Mouse (Mus musculus) c-Kit-negative CD71-positive TER-119-positive erythroid progenitor cells, embryonic 14.5 days (primary cell): ENCODE results near the gene Padi6.

Experiments
- DNase-seq: peaks from one replicate; pipeline ENCODE4 v3.0.0-alpha.2; 2013; ENCODE audit warnings: low read depth, low spot score

Padi6 gene

GRCm38 (mm10) chr4:140742543-140742942, at the start of gene Padi6:
Gene Padi6 (minus strand): TSS chr4:140742643.
- no peak for DNase-seq

DNA sequence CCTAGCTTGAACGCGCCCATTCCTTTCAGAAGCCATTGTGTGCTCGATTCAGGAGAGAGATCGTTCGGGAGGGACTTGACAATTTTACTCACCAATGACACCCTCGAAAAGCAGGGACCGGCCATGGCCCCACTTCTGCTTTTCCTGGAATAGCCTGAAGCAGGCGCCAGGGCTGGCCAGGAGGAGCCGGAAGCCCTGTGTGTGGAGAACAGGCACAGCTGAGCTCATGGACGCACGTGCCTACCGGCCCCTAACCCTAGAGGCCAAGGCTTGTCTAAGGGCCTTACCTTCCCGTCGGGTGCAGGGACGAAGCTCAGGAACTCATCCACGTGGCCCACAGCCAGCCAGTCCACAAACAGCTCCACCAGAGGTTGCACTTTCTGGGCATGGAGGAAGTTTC, 48.6 kb upstream of the Padi6 start:
- DNase-seq = no peak

GRCm38 (mm10) chr4:140789983-140790382, 47.5 kb upstream of the Padi6 start:
- no peak for DNase-seq

- peak; percentile 59 for DNase-seq
Measured at GRCm38 (mm10) chr4:140788983-140789382, 46.5 kb upstream of the Padi6 start.

DNA sequence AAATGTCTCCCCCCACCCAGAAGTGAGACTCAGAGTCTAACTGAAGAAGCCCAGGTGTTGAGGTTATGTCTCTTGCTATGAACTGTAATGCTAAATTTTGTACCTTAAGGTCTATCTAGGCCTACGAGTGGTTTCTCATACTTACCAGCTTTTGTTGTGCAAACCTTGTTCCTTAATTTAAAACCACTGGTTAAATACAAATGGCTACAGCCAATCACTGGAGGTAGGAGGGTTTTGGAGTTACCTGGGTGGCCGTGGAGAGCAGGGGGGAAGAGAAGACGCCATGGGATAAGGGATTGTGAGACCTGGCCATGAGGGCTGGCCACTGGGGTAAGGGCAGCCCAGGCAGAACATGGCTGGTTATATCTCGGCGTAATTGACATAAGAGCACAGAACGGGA, 45.8 kb upstream of the Padi6 start:
- DNase-seq = no peak

DNA sequence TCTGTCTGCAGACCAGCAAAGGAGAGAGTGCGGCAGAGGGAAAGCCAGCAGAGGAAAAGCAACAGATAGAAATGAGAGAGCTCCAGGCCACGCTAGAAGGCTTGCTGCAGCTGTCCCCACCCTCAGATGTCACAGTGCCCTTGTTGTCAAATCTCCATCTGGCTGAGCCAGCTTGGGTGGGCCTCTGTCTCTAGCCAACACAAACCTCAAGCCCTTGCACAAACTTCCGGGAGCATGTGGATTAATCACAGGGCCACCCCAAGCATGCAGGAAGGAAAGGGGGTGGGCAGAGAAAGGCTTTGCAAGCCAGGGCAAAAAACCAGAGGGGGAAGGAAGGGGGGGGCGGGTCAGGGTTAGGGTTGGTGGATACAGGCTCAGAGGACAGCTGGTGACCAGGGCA, 45.0 kb upstream of the Padi6 start:
- DNase-seq = no peak

DNA sequence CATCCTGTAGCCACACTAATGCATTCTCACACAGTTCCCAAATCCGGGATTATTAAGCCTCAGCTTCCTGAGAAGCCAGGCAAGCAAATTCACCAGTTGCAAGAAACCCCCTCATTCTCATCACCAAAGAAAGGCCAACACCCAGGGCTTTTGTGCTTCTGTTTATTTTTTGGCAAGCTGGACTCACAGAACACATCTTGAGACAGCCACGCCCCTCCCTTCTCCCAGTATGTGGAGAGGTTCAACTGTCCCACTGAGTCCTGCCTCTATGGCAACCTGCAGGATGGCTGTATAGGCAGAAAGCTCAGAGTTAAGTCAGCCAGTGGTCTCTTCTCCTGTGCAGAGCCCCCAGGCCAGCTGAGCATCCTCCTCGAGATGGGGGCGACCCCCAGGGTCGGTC, 42.8 kb upstream of the Padi6 start:
- DNase-seq = no peak

- DNase-seq = no peak
Measured at GRCm38 (mm10) chr4:140784292-140784945, 42.0 kb upstream of the Padi6 start.

DNA sequence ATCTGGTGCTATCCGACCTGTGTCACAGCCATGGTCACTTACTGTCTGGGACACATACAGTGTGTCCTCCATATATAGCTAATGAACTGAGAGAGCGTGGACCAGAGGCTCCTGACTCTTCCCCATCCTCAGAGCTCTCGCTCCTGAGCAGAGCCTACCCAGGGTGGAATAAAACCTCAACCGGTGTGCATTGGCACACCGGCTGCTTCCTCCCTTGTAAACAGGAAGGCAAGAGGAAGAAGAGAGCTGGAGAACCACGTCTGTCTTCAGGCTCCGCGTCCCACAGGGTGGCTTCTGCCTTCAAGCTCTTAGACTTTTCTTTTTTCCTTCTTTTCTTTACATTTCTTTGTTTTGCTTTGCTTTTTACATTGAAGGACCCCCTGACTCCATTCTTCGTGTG, 40.4 kb upstream of the Padi6 start:
- no peak for DNase-seq

GRCm38 (mm10) chr4:140780507-140780906, 38.1 kb upstream of the Padi6 start:
- DNase-seq = no peak

DNA sequence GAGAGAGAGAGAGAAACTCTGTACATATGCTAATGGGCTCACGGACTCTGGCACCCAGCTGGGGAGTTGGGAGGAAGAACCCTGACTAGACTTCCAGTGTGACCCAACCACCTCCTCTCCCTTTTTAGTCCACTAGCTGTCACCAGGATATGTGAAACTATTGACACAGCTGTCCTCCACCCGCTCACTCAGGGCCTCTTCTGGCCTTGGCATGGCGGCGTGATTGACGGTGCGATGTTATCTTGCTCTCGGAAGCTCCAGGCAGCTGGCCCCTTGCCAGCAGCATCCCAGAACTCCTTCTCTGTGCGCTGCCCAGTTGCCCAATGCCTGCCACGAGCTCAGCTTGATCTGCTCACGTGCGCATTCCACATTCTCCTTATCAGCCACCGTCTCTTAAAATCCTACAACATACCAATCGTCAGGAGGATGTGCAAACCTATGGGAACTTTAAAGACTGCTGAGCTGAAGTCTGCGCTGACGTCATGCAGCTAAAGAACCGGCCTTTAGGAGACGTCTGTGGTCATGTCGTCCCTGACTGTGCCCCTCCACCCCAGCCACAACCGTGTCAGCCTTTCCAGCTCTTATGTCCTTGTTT, 37.5 kb upstream of the Padi6 start:
- no peak for DNase-seq

DNA sequence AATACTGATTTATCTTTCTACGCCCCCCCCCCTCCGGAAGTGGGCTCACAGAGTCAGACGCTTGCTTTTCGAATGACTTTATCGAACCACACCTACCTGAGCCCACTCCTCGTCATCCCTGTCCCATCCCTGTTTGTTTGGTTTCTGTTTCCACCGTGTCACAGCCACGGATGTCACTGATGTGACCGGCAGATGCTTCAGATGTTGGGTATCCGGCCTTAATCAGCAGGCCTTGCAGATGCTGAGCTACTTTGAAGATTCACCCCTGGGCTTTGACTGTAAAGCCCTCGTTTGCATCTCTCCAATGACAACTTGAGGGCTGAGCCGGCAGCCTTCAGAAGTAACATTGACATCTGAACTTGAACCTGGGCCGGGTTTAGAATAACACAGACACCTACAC, 34.2 kb upstream of the Padi6 start:
- DNase-seq = no peak

GRCm38 (mm10) chr4:140775876-140776275, 33.4 kb upstream of the Padi6 start:
- DNase-seq = no peak

- DNase-seq = no peak
Measured at GRCm38 (mm10) chr4:140774893-140775292, 32.5 kb upstream of the Padi6 start.

DNA sequence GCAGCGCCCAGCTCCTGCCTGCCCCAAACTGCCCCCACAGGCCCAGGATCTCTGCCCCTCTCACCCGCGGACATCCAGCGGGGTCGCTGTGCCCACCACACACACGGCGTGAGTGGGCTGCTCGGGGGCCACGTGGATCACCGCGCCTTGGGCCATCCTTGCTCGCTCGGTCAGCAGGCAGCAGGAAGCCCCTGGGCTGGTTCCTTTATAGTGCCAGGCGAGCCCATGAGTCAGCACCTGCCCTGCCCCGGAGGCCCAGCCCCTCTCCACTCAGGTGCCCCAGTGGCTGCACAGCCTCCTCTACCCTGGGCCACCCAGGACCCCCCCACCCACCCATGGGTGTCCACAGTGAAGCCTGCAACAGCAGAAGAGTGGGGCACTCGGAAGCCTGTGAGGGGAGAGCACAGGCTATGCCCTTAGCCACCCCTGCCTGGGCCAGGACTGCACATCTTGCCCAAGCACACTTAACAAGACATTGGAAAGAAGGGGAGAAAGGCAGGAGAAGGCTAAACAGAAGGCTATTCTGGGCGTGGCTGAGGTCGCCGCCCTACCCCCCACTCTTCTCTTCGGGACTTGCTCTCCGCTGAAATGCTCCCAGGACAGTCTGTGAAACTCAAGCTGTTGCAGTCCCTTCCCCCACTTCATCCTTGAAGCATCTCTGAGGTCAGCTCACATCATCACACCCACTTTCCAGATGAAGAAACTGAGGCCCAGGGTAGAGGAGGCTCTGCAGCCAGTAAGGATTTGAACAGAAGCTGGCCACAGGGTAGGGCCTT, 31.8 kb upstream of the Padi6 start, which contains the start of gene Padi4:
Gene Padi4, minus strand, starts transcription at position 212 of the 776 bp plus-strand sequence.
- DNase-seq = no peak

DNA sequence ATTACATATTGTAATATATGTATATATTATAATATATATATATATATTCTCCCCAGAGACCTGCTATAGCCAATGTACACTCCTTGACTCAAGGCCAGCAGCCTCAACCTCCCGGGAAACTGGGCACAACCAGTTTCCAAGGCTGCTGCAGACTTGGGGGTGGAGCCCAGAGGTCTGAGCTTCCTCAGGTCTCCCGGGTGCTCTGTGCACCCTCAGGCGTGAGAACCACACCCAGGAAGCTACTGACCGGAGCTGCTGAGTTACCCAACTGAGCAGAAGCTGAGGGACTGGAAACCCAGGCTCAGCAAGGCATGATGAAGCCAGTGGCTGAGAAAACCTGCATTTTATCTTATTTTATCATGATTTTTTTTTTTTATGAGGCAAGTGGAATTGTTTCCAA, 28.6 kb upstream of the Padi6 start:
- no peak for DNase-seq

GRCm38 (mm10) chr4:140770433-140770832, 28.0 kb upstream of the Padi6 start:
- DNase-seq = no peak

DNA sequence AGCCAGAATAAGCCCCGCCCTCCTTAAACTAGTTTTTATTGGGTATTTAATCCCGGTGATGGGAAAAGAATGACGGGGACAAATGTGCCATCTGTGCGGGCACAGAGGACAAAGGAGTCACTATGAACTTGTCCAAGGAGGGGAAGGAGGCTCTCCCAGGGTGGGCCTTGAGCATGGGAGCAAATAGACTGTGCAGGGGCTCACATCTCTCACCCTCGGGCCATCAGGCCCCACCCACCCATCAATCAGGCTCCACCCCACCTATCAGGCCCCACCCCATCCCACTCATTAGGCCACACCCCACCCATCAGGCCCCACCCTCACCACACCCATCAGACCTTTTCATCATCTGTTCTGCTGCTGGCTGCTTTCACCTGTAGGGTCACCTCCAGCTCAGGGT, 26.5 kb upstream of the Padi6 start:
- DNase-seq = no peak

GRCm38 (mm10) chr4:140765936-140766335, 23.5 kb upstream of the Padi6 start:
- no peak for DNase-seq

DNA sequence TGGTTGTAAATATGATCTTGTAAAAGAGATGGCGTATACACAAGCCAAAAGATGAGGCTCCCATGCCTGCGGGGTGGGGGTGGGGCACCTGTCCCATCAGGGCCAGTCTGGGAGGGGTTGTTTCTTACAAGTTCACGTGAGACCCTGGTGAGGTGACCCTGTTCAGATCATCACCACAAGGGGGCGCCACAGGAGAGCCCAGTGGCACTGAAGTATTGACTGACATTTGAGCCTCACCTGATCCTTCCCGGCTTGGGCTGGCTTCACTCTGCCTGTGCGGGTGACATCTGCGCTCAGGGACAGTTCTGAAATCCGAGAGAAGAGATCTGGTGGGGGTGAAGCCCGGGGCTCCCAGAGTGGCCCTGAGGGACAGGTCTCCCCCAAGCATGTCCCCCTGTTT, 20.7 kb upstream of the Padi6 start:
- peak; percentile 40 for DNase-seq

DNA sequence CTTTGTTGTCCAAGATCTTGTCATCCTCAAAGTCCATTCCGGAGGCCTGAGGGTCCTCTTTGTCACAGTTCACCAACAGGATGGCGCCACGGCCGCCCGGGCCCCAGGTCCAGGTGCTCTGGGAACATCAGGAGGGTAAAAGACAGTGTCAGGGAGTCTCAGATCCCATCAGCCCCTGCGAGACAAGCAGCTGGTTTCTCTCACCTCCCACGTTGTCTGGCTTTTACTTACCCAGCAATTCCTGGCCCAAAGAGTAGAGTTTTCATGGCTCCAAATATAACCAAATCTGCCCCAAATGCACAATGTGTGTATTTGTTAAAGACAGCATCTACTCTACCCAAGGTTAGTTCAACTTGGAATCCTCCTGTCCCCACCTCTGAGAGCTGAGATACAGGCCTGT, 19.2 kb upstream of the Padi6 start:
- no peak for DNase-seq

DNA sequence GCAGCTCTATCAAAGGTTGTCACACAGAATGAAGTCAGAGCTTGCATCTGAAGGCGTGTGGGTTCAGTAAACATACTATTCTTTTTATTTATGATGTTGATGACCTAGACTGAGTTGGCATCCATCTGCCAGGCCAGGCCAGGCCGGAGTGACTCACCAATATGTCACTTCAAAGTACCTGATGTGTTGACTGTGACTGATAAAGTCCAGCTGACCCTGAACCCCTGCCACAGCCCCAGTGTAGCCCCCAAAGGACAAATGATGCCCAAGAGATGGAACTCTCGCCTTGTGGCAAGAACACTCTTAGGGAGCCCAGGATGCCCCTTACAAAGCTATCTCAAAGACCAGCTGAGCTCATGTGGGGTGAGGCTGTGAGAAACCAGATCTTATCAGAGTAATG, 13.4 kb upstream of the Padi6 start:
- no peak for DNase-seq

DNA sequence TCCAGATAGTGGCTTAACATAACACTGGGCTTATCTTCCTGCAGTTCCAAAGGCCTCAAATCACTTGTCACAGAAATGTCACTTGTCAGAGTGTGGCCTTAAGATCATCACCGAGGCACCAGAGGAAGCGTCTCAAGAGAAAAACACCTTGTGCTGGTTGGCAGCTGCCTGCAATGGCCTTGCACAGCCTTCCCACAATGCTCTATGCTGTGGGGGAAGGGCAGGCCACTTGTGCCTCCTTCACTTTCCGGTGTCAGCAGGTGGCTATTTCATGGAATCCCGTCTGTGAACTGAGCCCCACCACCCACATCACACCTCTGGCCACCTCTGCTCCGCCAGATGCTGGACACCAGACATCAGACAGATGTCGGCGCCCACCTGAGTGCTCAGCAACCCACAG, 10.9 kb upstream of the Padi6 start:
- DNase-seq = no peak
